Mouse (Mus musculus) v-Abl transformed pro-B cells (cell line): Measurements from ENCODE around the gene H2-Ab1.
"Not testable (repeated sequence)": the region's sequence is repeated elsewhere in the genome, so short reads cannot be mapped to it uniquely, and the experiment has no call there.

Experiments used
- in situ Hi-C, 2 experiments: fragments of 400-800 bp; cut with MboI; formaldehyde crosslinking; loops; one replicate each; pipeline ENCODE4 v1.15.1; 2025; ENCODE audit not compliant: unreplicated experiment in 2 of 2

Gene H2-Ab1

GRCm38 (mm10) chr17:34257594-34258375 is at the start of gene H2-Ab1:
TSS of gene H2-Ab1 (plus strand) at chr17:34257689.
- in situ Hi-C loops, result loop anchor here in 1 of 2 experiments (5.0 kb wide), 1 partner anchor 90 kb away; no protein-coding TSS in a partner anchor

GRCm38 (mm10) chr17:34207866-34208265 is 49.6 kb upstream of the H2-Ab1 start:
- in situ Hi-C loops, result no loop called here

- in situ Hi-C loops, result no loop called here
These were observed 49.1 kb upstream of the H2-Ab1 start for GRCm38 (mm10) chr17:34208421-34208820.

GRCm38 (mm10) chr17:34209680-34210079 is 47.8 kb upstream of the H2-Ab1 start:
- in situ Hi-C loops, result loop anchor here in 1 of 2 experiments (5.0 kb wide), 1 partner anchor 32 kb away; no protein-coding TSS in a partner anchor

GRCm38 (mm10) chr17:34210599-34210998 is 46.9 kb upstream of the H2-Ab1 start:
- in situ Hi-C loops, result loop anchor here in 1 of 2 experiments (5.0 kb wide), 1 partner anchor 33 kb away; no protein-coding TSS in a partner anchor

- in situ Hi-C loops, result loop anchor here in 1 of 2 experiments (5.0 kb wide), 1 partner anchor 35 kb away; no protein-coding TSS in a partner anchor
These were observed 45.6 kb upstream of the H2-Ab1 start for GRCm38 (mm10) chr17:34211746-34212365.

- in situ Hi-C loops, result loop anchor here in 1 of 2 experiments (5.0 kb wide), 1 partner anchor 37 kb away; no protein-coding TSS in a partner anchor
These were observed 43.6 kb upstream of the H2-Ab1 start for GRCm38 (mm10) chr17:34213936-34214335.

GRCm38 (mm10) chr17:34215176-34215575 is 42.3 kb upstream of the H2-Ab1 start:
- in situ Hi-C loops, result no loop called here

GRCm38 (mm10) chr17:34217216-34217928 is 40.1 kb upstream of the H2-Ab1 start:
- in situ Hi-C loops, result no loop called here

- in situ Hi-C loops, result no loop called here
These were observed 39.5 kb upstream of the H2-Ab1 start for GRCm38 (mm10) chr17:34217986-34218385.

GRCm38 (mm10) chr17:34218675-34219074 is 38.8 kb upstream of the H2-Ab1 start:
- in situ Hi-C loops, result no loop called here

GRCm38 (mm10) chr17:34219096-34219495 is 38.4 kb upstream of the H2-Ab1 start:
- in situ Hi-C loops, result not testable (repeated sequence)

GRCm38 (mm10) chr17:34219801-34220200 is 37.7 kb upstream of the H2-Ab1 start:
- in situ Hi-C loops, result not testable (repeated sequence)

- in situ Hi-C loops, result not testable (repeated sequence)
These were observed 37.1 kb upstream of the H2-Ab1 start for GRCm38 (mm10) chr17:34220401-34220800.

GRCm38 (mm10) chr17:34224816-34225215 is 32.7 kb upstream of the H2-Ab1 start:
- in situ Hi-C loops, result no loop called here

- in situ Hi-C loops, result no loop called here
These were observed 32.1 kb upstream of the H2-Ab1 start for GRCm38 (mm10) chr17:34225426-34225825.

- in situ Hi-C loops, result not testable (repeated sequence)
These were observed 31.6 kb upstream of the H2-Ab1 start for GRCm38 (mm10) chr17:34225911-34226310.

GRCm38 (mm10) chr17:34230971-34231370 is 26.5 kb upstream of the H2-Ab1 start:
- in situ Hi-C loops, result loop anchor here in 1 of 2 experiments (10.0 kb wide), 1 partner anchor 156 kb away; no protein-coding TSS in a partner anchor

- in situ Hi-C loops, result loop anchor here in 1 of 2 experiments (10.0 kb wide), 1 partner anchor 157 kb away; no protein-coding TSS in a partner anchor
These were observed 25.5 kb upstream of the H2-Ab1 start for GRCm38 (mm10) chr17:34232021-34232420.

GRCm38 (mm10) chr17:34234926-34235325 is 22.6 kb upstream of the H2-Ab1 start:
- in situ Hi-C loops, result loop anchor here (5.0 to 10.0 kb wide), 3 partner anchors 63 to 160 kb away; no protein-coding TSS in a partner anchor
